Mouse (Mus musculus): ENCODE measurements around the gene Dip2b.

Dip2b gene

GRCm38 (mm10) chr15:100143091-100143801 lies 104.8 kb downstream of the Dip2b start:
- DNase-seq = no peak

GRCm38 (mm10) chr15:100144854-100145824 lies 106.7 kb downstream of the Dip2b start:
- DNase-seq = peak; percentile 20

- no peak for DNase-seq
These were observed 107.5 kb downstream of the Dip2b start for GRCm38 (mm10) chr15:100145917-100146316.

GRCm38 (mm10) chr15:100150593-100150992 lies 112.1 kb downstream of the Dip2b start:
- DNase-seq = no peak

GRCm38 (mm10) chr15:100152321-100152720 lies 113.9 kb downstream of the Dip2b start:
- DNase-seq = no peak

GRCm38 (mm10) chr15:100153024-100153423 lies 114.6 kb downstream of the Dip2b start:
- no peak for DNase-seq

GRCm38 (mm10) chr15:100156095-100156707 lies 117.7 kb downstream of the Dip2b start:
- DNase-seq = no peak

- DNase-seq = no peak
These were observed 118.5 kb downstream of the Dip2b start for GRCm38 (mm10) chr15:100156781-100157470.

GRCm38 (mm10) chr15:100158985-100159384 lies 120.5 kb downstream of the Dip2b start:
- DNase-seq = no peak

GRCm38 (mm10) chr15:100161747-100162280 lies 123.3 kb downstream of the Dip2b start:
- no peak for DNase-seq

GRCm38 (mm10) chr15:100163381-100164051 lies 125.1 kb downstream of the Dip2b start:
- no peak for DNase-seq

GRCm38 (mm10) chr15:100166464-100166863 lies 128.0 kb downstream of the Dip2b start:
- DNase-seq = no peak

- DNase-seq = no peak
These were observed 129.3 kb downstream of the Dip2b start for GRCm38 (mm10) chr15:100167791-100168190.

GRCm38 (mm10) chr15:100168191-100168606 lies 129.7 kb downstream of the Dip2b start:
- DNase-seq = no peak

- DNase-seq = no peak
These were observed 136.7 kb downstream of the Dip2b start for GRCm38 (mm10) chr15:100175176-100175575.

GRCm38 (mm10) chr15:100177167-100177566 lies 138.7 kb downstream of the Dip2b start:
- no peak for DNase-seq

GRCm38 (mm10) chr15:100177575-100177974 lies 139.1 kb downstream of the Dip2b start:
- DNase-seq = no peak

GRCm38 (mm10) chr15:100178487-100178886 lies 140.0 kb downstream of the Dip2b start:
- no peak for DNase-seq

GRCm38 (mm10) chr15:100179685-100180084 lies 141.2 kb downstream of the Dip2b start:
- DNase-seq = no peak

- DNase-seq = no peak
These were observed 141.8 kb downstream of the Dip2b start for GRCm38 (mm10) chr15:100180221-100180620.

GRCm38 (mm10) chr15:100181841-100182240 lies 143.4 kb downstream of the Dip2b start:
- DNase-seq = no peak

Measured in embryo, embryonic 11 days (tissue).